Mouse (Mus musculus): ENCODE measurements around the gene Meis1. TPM values are rescaled to one million over a fixed set of nuclear protein-coding genes. Genes with fewer than 3 reads are reported as not detected.

Meis1 gene
- total and polyA plus RNA-seq, 3 experiments = 8.2 to 16.5 TPM; not detected in 1

DNA sequence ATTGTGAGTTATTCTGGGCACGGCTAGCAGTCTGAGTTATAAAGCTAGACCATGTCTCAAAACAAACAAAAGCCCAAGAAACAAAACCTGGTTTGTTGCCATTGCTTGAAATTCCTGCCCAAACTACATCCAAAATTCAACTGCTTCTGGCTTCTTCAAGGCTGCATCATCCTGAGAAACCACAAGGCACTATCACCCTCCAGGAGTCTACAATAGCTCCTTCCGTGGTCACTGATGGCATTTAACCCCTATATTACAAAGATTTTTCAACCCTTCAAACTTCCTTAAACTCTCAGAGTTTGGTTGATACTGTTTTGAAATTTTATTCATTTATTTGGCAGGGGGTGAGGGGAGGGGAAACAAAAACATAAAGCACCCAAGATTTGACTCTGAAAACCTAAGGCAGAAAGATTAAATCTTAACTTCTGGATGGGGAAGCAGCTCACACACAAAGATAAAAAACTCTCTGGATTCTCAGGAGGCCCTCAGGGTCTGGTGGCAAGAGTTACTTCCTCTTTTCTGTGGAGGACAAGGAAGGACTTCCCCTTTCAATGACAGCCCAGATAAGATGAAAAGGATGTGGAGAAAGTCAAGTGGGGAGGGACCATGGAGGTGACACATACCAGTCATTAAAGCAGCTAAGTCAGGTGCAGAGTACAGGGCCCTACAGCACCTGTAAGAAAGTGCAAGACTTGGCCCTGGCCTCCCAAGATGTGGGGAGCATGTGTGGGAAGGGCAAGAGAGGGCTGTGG, 94.0 kb downstream of the Meis1 start (continued):
- no peak for TF ChIP-seq KAT2A (conservative IDR thresholded peaks at IDR 0.05; ENCODE audit: low read depth, low read length)
- no peak for TF ChIP-seq CTCF (IDR thresholded peaks at IDR 0.05 in 2 of 3, conservative IDR thresholded peaks at IDR 0.05 in 1 of 3; ENCODE audit: control insufficient read depth in 1 of 3, insufficient read depth in 1 of 3, low read depth in 2 of 3, low read length in 3 of 3, poor library complexity in 1 of 3, severe bottlenecking in 1 of 3)
- peak; percentile 99 for TF ChIP-seq GATA1 (IDR thresholded peaks at IDR 0.05; ENCODE audit: low read depth, low read length)
- TF ChIP-seq ZMIZ1 (IDR thresholded peaks at IDR 0.05; ENCODE audit: low read depth, low read length) = no peak

DNA sequence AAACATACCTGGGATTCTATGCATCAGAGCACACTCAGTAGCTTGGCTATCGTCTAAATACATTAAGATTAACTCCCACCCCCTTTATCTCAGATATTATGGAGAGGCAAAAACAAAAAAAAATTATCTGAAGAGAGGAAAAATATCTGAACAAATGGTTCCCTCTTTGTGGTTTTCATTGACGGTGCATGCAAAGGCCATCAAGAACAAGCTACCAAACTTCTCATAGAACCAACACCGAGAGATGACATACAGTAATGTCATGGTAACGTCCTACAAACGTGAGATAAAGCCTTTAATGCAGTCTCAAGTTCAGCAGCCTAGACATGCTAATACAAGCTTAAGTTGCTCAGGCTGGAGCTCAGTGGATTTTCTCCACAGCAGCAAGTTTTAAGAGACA, 95.5 kb downstream of the Meis1 start:
- Histone ChIP-seq H3K27ac (ENCODE audit: control insufficient read depth, low read depth, low read length) (peak overlapping the region; percentile 70), H3K36me3 (ENCODE audit: control insufficient read depth in 1 of 2, insufficient read depth in 2 of 2, low read length in 2 of 2) (peaks cover 0 to 46% of the 10 kb centered on the region in 2 experiments; a peak in 2 of 4 replicates), H3K9ac (ENCODE audit: control insufficient read depth, low read depth, low read length, poor library complexity, severe bottlenecking) (no peak overlapping the region), H3K4me1 (ENCODE audit: control insufficient read depth in 1 of 2, insufficient read depth in 2 of 2, low read length in 2 of 2) (peaks cover 26 to 45% of the 10 kb centered on the region in 2 experiments), H3K9me3 (replicated peaks; ENCODE audit: insufficient read depth, low read length) (no peaks in the 10 kb centered on the region), H3K27me3 (ENCODE audit: control insufficient read depth in 1 of 2, insufficient read depth in 2 of 2, low read length in 2 of 2) (no peaks in the 10 kb centered on the region), H3K4me3 (ENCODE audit: control insufficient read depth in 1 of 2, insufficient read depth in 1 of 2, low read depth in 2 of 2, low read length in 2 of 2) (peak overlapping the region; percentile 45 to 74), H3K79me2 (ENCODE audit: control insufficient read depth, insufficient read depth, low read length, poor library complexity) (no peaks in the 10 kb centered on the region)
- TF ChIP-seq ETS1 (IDR thresholded peaks at IDR 0.05; ENCODE audit: low read depth, low read length) (peak; percentile 95), MYC (IDR thresholded peaks at IDR 0.05; ENCODE audit: low read depth, low read length) (0 out of 2 replicates have a peak, but pooled peaks have one; percentile 56), MAZ (IDR thresholded peaks at IDR 0.05; ENCODE audit: low read depth, low read length) (no peak), MAX (IDR thresholded peaks at IDR 0.05; ENCODE audit: low read length) (peak; percentile 21; the same call in 1 of the 2 replicates), KAT2A (conservative IDR thresholded peaks at IDR 0.05; ENCODE audit: low read depth, low read length) (no peak), UBTF (IDR thresholded peaks at IDR 0.05; ENCODE audit: borderline replicate concordance, insufficient read depth, low read depth, low read length) (no peak), RCOR1 (IDR thresholded peaks at IDR 0.05; ENCODE audit: low read depth, low read length) (peak; percentile 81), RAD21 (IDR thresholded peaks at IDR 0.05; ENCODE audit: low read depth, low read length) (no peak), EP300 (IDR thresholded peaks at IDR 0.05; ENCODE audit: low read depth in 1 of 2, low read length in 2 of 2) (peak; percentile 82 to 83; a peak in 3 of 4 replicates), MXI1 (IDR thresholded peaks at IDR 0.05; ENCODE audit: low read depth, low read length) (peak; percentile 81), ZC3H11A (IDR thresholded peaks at IDR 0.05; ENCODE audit: low read depth, low read length) (0 out of 2 replicates have a peak, but pooled peaks have one; percentile 15), GATA1 (IDR thresholded peaks at IDR 0.05; ENCODE audit: low read depth, low read length) (peak; percentile 86), POLR2AphosphoS2 (IDR thresholded peaks at IDR 0.05; ENCODE audit: low read length) (no peak), ZNF384 (IDR thresholded peaks at IDR 0.05; ENCODE audit: low read depth, low read length) (peak; percentile 95), HCFC1 (IDR thresholded peaks at IDR 0.05; ENCODE audit: low read depth, low read length) (peak; percentile 45; the same call in 1 of the 2 replicates), ELF1 (IDR thresholded peaks at IDR 0.05; ENCODE audit: low read depth, low read length) (0 out of 2 replicates have a peak, but pooled peaks have one; percentile 7), POLR2A (IDR thresholded peaks at IDR 0.05; ENCODE audit: control insufficient read depth in 1 of 2, insufficient read depth in 1 of 2, low read depth in 1 of 2, low read length in 2 of 2, poor library complexity in 1 of 2) (no peak), TCF12 (IDR thresholded peaks at IDR 0.05; ENCODE audit: low read depth, low read length) (peak; percentile 68), TAL1 (IDR thresholded peaks at IDR 0.05; ENCODE audit: low read length) (no peak), SMC3 (IDR thresholded peaks at IDR 0.05; ENCODE audit: low read depth, low read length) (no peak), BHLHE40 (IDR thresholded peaks at IDR 0.05; ENCODE audit: borderline replicate concordance, low read depth, low read length) (peak; percentile 88), ZKSCAN1 (IDR thresholded peaks at IDR 0.05; ENCODE audit: low read depth, low read length) (no peak), POLR2AphosphoS5 (IDR thresholded peaks at IDR 0.05; ENCODE audit: borderline replicate concordance, low read depth, low read length) (no peak), E2F4 (IDR thresholded peaks at IDR 0.05; ENCODE audit: borderline replicate concordance, low read depth, low read length) (no peak), ZMIZ1 (IDR thresholded peaks at IDR 0.05; ENCODE audit: low read depth, low read length) (no peak), SIN3A (IDR thresholded peaks at IDR 0.05; ENCODE audit: low read length) (peak; percentile 89), TBP (IDR thresholded peaks at IDR 0.05; ENCODE audit: low read depth, low read length) (peak; percentile 34; the same call in 1 of the 2 replicates), NELFE (IDR thresholded peaks at IDR 0.05; ENCODE audit: low read depth, low read length) (no peak)
- DNase-seq (ENCODE audit: low read depth, low spot score) = peak; percentile 88
